Mouse (Mus musculus): Measurements from ENCODE around the gene Olfr320.

GRCm38 (mm10) chr11:58669252-58669651 lies 11.6 kb upstream of the Olfr320 start:
- TF ChIP-seq POLR2A (IDR thresholded peaks at IDR 0.05; ENCODE audit: low read depth, low read length) = no peak
- no peak for TF ChIP-seq CTCF (conservative IDR thresholded peaks at IDR 0.05; ENCODE audit: insufficient read depth, insufficient read length, low read depth, low read length)
